ENCODE assay signal across 11 mouse cellular contexts in genomic region chr3:51915415-51915814, GRCm38 (mm10).
A peak's percentile ranks its signal among the peaks of the same experiment; 100 is the strongest.
DNase-seq lines count a peak whose midpoint lies in the region; ATAC-seq lines count a peak whose summit lies in the region.
"Had no signal": no experiment of that assay in that cellular context is flagged by ENCODE, and none has a peak within 500 bp of the region (broad histone marks: within the 10 kb centered on the region; RNA-seq: fewer than 3 reads in every experiment).

No protein-coding gene starts in this region.

- no peak for ATAC-seq in forebrain, embryonic 11.5 days (replicated peaks; ENCODE audit: low FRiP score)
- no peak for ATAC-seq in forebrain, embryonic 12.5 days (ENCODE audit: low FRiP score)
- no peak for ATAC-seq in kidney, embryonic 16.5 days (ENCODE audit: low FRiP score, low TSS enrichment)
- ATAC-seq in limb, embryonic 13.5 days (ENCODE audit: low FRiP score, low read depth), result no peak
- ATAC-seq: midbrain, embryonic 16.5 days had no signal

- no peak overlapping the region for H3K4me3 ChIP-seq in forebrain, embryonic 11.5 days (ENCODE audit: low read depth, low read length)
- no peak overlapping the region for H3K4me3 ChIP-seq in forebrain, embryonic 12.5 days (replicated peaks)
- H3K4me3 ChIP-seq in kidney, embryonic 16.5 days (ENCODE audit: low read length), result no peak overlapping the region
- H3K4me3 ChIP-seq in embryonic facial prominence, embryonic 10.5 days, result no peak overlapping the region
- no peak overlapping the region for H3K4me3 ChIP-seq in limb, embryonic 13.5 days
- H3K4me3 ChIP-seq: limb, embryonic 15.5 days had no signal

- no peaks in the 10 kb centered on the region for H3K9me3 ChIP-seq in forebrain, embryonic 11.5 days (ENCODE audit: control insufficient read depth, low read length)
- H3K9me3 ChIP-seq in forebrain, embryonic 12.5 days, result no peaks in the 10 kb centered on the region
- peaks cover 7% of the 10 kb centered on the region; the same call in 1 of the 2 replicates for H3K9me3 ChIP-seq in kidney, embryonic 16.5 days (ENCODE audit: low read length)
- H3K9me3 ChIP-seq in embryonic facial prominence, embryonic 10.5 days, result peaks cover 6% of the 10 kb centered on the region; the same call in 1 of the 2 replicates
- no peaks in the 10 kb centered on the region for H3K9me3 ChIP-seq in limb, embryonic 13.5 days
- H3K9me3 ChIP-seq: limb, embryonic 15.5 days had no signal

- intact Hi-C loops in left cerebral cortex, postnatal 14 days (cut with DNase I), result loop anchor here (5.0 kb wide), 1 partner anchor 92 kb away; no protein-coding TSS in a partner anchor

- no peaks in the 10 kb centered on the region for H3K36me3 ChIP-seq in forebrain, embryonic 11.5 days (ENCODE audit: control insufficient read depth, insufficient read depth, low read length)
- H3K36me3 ChIP-seq in forebrain, embryonic 12.5 days (replicated peaks), result no peaks in the 10 kb centered on the region
- no peaks in the 10 kb centered on the region for H3K36me3 ChIP-seq in kidney, embryonic 16.5 days (ENCODE audit: insufficient read depth, low read length)
- H3K36me3 ChIP-seq in embryonic facial prominence, embryonic 10.5 days (replicated peaks), result peaks cover 6% of the 10 kb centered on the region; the same call in 1 of the 2 replicates
- H3K36me3 ChIP-seq in limb, embryonic 13.5 days, result no peaks in the 10 kb centered on the region
- H3K36me3 ChIP-seq: limb, embryonic 15.5 days had no signal

- peak; percentile 26 for DNase-seq in forebrain, embryonic 11.5 days (ENCODE audit: low spot score)
- DNase-seq in kidney, postnatal 4 days, result no peak
- DNase-seq in embryonic facial prominence, embryonic 10.5 days (ENCODE audit: low spot score), result no peak
- DNase-seq in left cerebral cortex, postnatal 14 days (ENCODE audit: low spot score in 2 of 2), result no peak
- DNase-seq in adrenal gland, postnatal 25 days, result no peak

- no peak overlapping the region for H3K27ac ChIP-seq in forebrain, embryonic 11.5 days (ENCODE audit: low read depth, low read length)
- no peak overlapping the region for H3K27ac ChIP-seq in forebrain, embryonic 12.5 days
- peak overlapping the region; percentile 98 for H3K27ac ChIP-seq in kidney, embryonic 16.5 days (ENCODE audit: low read length)
- peak overlapping the region; percentile 7; the same call in 1 of the 2 replicates for H3K27ac ChIP-seq in embryonic facial prominence, embryonic 10.5 days (replicated peaks)
- H3K27ac ChIP-seq in limb, embryonic 13.5 days, result no peak overlapping the region

- no peaks in the 10 kb centered on the region for H3K27me3 ChIP-seq in forebrain, embryonic 11.5 days (ENCODE audit: control insufficient read depth, insufficient read depth, low read length)
- H3K27me3 ChIP-seq in forebrain, embryonic 12.5 days, result no peaks in the 10 kb centered on the region
- H3K27me3 ChIP-seq in kidney, embryonic 16.5 days (ENCODE audit: insufficient read depth, low read length), result no peaks in the 10 kb centered on the region
- H3K27me3 ChIP-seq in embryonic facial prominence, embryonic 10.5 days (replicated peaks; ENCODE audit: low read depth, poor library complexity, severe bottlenecking), result no peaks in the 10 kb centered on the region
- no peaks in the 10 kb centered on the region for H3K27me3 ChIP-seq in limb, embryonic 13.5 days
- H3K27me3 ChIP-seq: limb, embryonic 15.5 days; Patski had no signal

- H3K9ac ChIP-seq in forebrain, embryonic 11.5 days (ENCODE audit: low read length), result no peak overlapping the region
- H3K9ac ChIP-seq in forebrain, embryonic 12.5 days, result no peak overlapping the region
- H3K9ac ChIP-seq in kidney, embryonic 16.5 days (replicated peaks; ENCODE audit: low read length), result 0 out of 2 replicates have a peak overlapping the region, but pooled peaks have one; percentile 1
- no peak overlapping the region for H3K9ac ChIP-seq in limb, embryonic 13.5 days
- H3K9ac ChIP-seq: limb, embryonic 15.5 days had no signal

- 0 out of 2 replicates have a peak, but pooled peaks cover 2% of the 10 kb centered on the region for H3K4me1 ChIP-seq in forebrain, embryonic 11.5 days (replicated peaks; ENCODE audit: control insufficient read depth, insufficient read depth, low read length)
- H3K4me1 ChIP-seq in forebrain, embryonic 12.5 days, result peaks cover 23% of the 10 kb centered on the region
- peaks cover 41% of the 10 kb centered on the region for H3K4me1 ChIP-seq in kidney, embryonic 16.5 days (ENCODE audit: insufficient read depth, low read length)
- peaks cover 43% of the 10 kb centered on the region for H3K4me1 ChIP-seq in embryonic facial prominence, embryonic 10.5 days
- peaks cover 41% of the 10 kb centered on the region for H3K4me1 ChIP-seq in limb, embryonic 13.5 days

- no peak overlapping the region for H3K4me2 ChIP-seq in forebrain, embryonic 11.5 days (ENCODE audit: low read depth, low read length, severe bottlenecking)
- H3K4me2 ChIP-seq in forebrain, embryonic 12.5 days, result no peak overlapping the region
- 0 out of 2 replicates have a peak overlapping the region, but pooled peaks have one; percentile 43 for H3K4me2 ChIP-seq in kidney, embryonic 16.5 days (replicated peaks; ENCODE audit: low read depth, low read length)
- 0 out of 2 replicates have a peak overlapping the region, but pooled peaks have one; percentile 12 for H3K4me2 ChIP-seq in limb, embryonic 13.5 days (replicated peaks)
- H3K4me2 ChIP-seq: limb, embryonic 15.5 days had no signal

- whole genome bisulfite sequencing in forebrain, embryonic 11.5 days, result 82% methylated on average over 1 of the region's 1 CpGs
- 92% methylated on average over 1 of the region's 1 CpGs for WGBS in forebrain, embryonic 12.5 days
- WGBS in kidney, embryonic 16.5 days, result 60% methylated on average over 1 of the region's 1 CpGs
- WGBS in embryonic facial prominence, embryonic 10.5 days, result 87% methylated on average over 1 of the region's 1 CpGs
- 78% methylated on average over 1 of the region's 1 CpGs for WGBS in limb, embryonic 13.5 days

Comparison
In these comparisons a context has a peak if more than half of its experiments do, and no peak if none do; other contexts are left out.
1. H3K27ac ChIP-seq: peak in kidney, embryonic 16.5 days (single experiment) and embryonic facial prominence, embryonic 10.5 days (single experiment); none in forebrain, embryonic 11.5 days (single experiment), forebrain, embryonic 12.5 days (single experiment) and limb, embryonic 13.5 days (single experiment).
2. H3K4me2 ChIP-seq: peak in kidney, embryonic 16.5 days (single experiment) and limb, embryonic 13.5 days (single experiment); none in forebrain, embryonic 11.5 days (single experiment) and forebrain, embryonic 12.5 days (single experiment).